34 mouse cellular contexts compared by ENCODE assay signal in genomic region chr2:167443411-167444193, GRCm38 (mm10). TPM values are rescaled to one million over a fixed set of nuclear protein-coding genes. Genes with fewer than 3 reads are reported as not detected.
DNase-seq lines count a peak whose midpoint lies in the region; ATAC-seq and TF ChIP-seq lines count a peak whose summit lies in the region.
"Had no signal": no experiment of that assay in that cellular context is flagged by ENCODE, and none has a peak within 500 bp of the region (broad histone marks: within the 10 kb centered on the region; RNA-seq: fewer than 3 reads in every experiment).

No protein-coding gene starts in this region.

- no peak overlapping the region for H3K4me3 ChIP-seq in liver, embryonic 13.5 days (replicated peaks)
- H3K4me3 ChIP-seq in liver, postnatal 0 days (ENCODE audit: low read depth, low read length), result no peak overlapping the region
- no peak overlapping the region for H3K4me3 ChIP-seq in forebrain, embryonic 14.5 days (ENCODE audit: low read depth, low read length)
- H3K4me3 ChIP-seq: embryonic facial prominence, embryonic 10.5 days; embryonic facial prominence, embryonic 15.5 days; forebrain, embryonic 15.5 days; gastrocnemius, adult 2 months; kidney, embryonic 15.5 days; layer of hippocampus, adult 2 months; limb, embryonic 13.5 days; midbrain, embryonic 15.5 days; stomach, embryonic 15.5 days had no signal

- H3K4me2 ChIP-seq in liver, embryonic 13.5 days, result no peak overlapping the region
- H3K4me2 ChIP-seq in liver, postnatal 0 days (ENCODE audit: low read depth, low read length), result no peak overlapping the region
- no peak overlapping the region for H3K4me2 ChIP-seq in forebrain, embryonic 14.5 days (ENCODE audit: low read length)
- H3K4me2 ChIP-seq: embryonic facial prominence, embryonic 15.5 days; forebrain, embryonic 15.5 days; heart, embryonic 11.5 days; hindbrain, embryonic 14.5 days; kidney, embryonic 15.5 days; limb, embryonic 13.5 days; liver, embryonic 11.5 days; midbrain, embryonic 15.5 days; stomach, embryonic 15.5 days had no signal

- no peak overlapping the region for H3K9ac ChIP-seq in liver, embryonic 13.5 days
- no peak overlapping the region for H3K9ac ChIP-seq in liver, postnatal 0 days (replicated peaks)
- H3K9ac ChIP-seq in forebrain, embryonic 14.5 days (ENCODE audit: low read length), result no peak overlapping the region
- H3K9ac ChIP-seq: embryonic facial prominence, embryonic 15.5 days; forebrain, embryonic 15.5 days; hindbrain, embryonic 14.5 days; kidney, embryonic 15.5 days; limb, embryonic 13.5 days; midbrain, embryonic 15.5 days; stomach, embryonic 15.5 days had no signal

- no peaks in the 10 kb centered on the region for H3K9me3 ChIP-seq in liver, embryonic 13.5 days (replicated peaks)
- H3K9me3 ChIP-seq in liver, postnatal 0 days (ENCODE audit: low read length), result 0 out of 2 replicates have a peak, but pooled peaks cover 3% of the 10 kb centered on the region
- no peaks in the 10 kb centered on the region for H3K9me3 ChIP-seq in forebrain, embryonic 14.5 days (replicated peaks; ENCODE audit: control insufficient read depth, low read length)
- H3K9me3 ChIP-seq: embryonic facial prominence, embryonic 10.5 days; embryonic facial prominence, embryonic 15.5 days; forebrain, embryonic 15.5 days; kidney, embryonic 15.5 days; limb, embryonic 13.5 days; midbrain, embryonic 15.5 days; stomach, embryonic 15.5 days had no signal

- peaks cover 39% of the 10 kb centered on the region for H3K4me1 ChIP-seq in liver, embryonic 13.5 days (replicated peaks)
- H3K4me1 ChIP-seq in liver, postnatal 0 days (ENCODE audit: insufficient read depth), result peaks cover 19% of the 10 kb centered on the region
- H3K4me1 ChIP-seq in forebrain, embryonic 14.5 days (ENCODE audit: control insufficient read depth, insufficient read depth, low read length), result no peaks in the 10 kb centered on the region
- H3K4me1 ChIP-seq: embryonic facial prominence, embryonic 10.5 days; forebrain, embryonic 15.5 days; limb, embryonic 13.5 days; midbrain, embryonic 15.5 days; stomach, embryonic 15.5 days had no signal

- H3K36me3 ChIP-seq in liver, embryonic 13.5 days, result peaks cover 92% of the 10 kb centered on the region
- peaks cover 71% of the 10 kb centered on the region for H3K36me3 ChIP-seq in liver, postnatal 0 days (replicated peaks; ENCODE audit: insufficient read depth, low read length)
- peaks cover 62% of the 10 kb centered on the region for H3K36me3 ChIP-seq in forebrain, embryonic 14.5 days (ENCODE audit: control insufficient read depth, insufficient read depth, low read length)

- no peak for ATAC-seq in liver, embryonic 13.5 days (ENCODE audit: low read depth)
- no peak for ATAC-seq in liver, postnatal 0 days
- no peak for ATAC-seq in forebrain, embryonic 14.5 days
- ATAC-seq: activated CD4-positive, CD25-positive, alpha-beta regulatory T cell, adult 4 months; forebrain, embryonic 15.5 days; inflammation-experienced regulatory T-cells, adult 6 months; midbrain, embryonic 15.5 days had no signal

- 0 out of 2 replicates have a peak overlapping the region, but pooled peaks have one; percentile 24 for H3K27ac ChIP-seq in liver, embryonic 13.5 days
- no peak overlapping the region for H3K27ac ChIP-seq in liver, postnatal 0 days (ENCODE audit: low read depth)
- H3K27ac ChIP-seq in forebrain, embryonic 14.5 days (ENCODE audit: low read depth, low read length), result no peak overlapping the region
- H3K27ac ChIP-seq: embryonic facial prominence, embryonic 10.5 days; embryonic facial prominence, embryonic 15.5 days; forebrain, embryonic 15.5 days; gastrocnemius, adult 2 months; hindbrain, embryonic 14.5 days; kidney, embryonic 15.5 days; layer of hippocampus, adult 2 months; limb, embryonic 13.5 days; macrophage; midbrain, embryonic 15.5 days; stomach, embryonic 15.5 days had no signal

- H3K27me3 ChIP-seq in liver, embryonic 13.5 days, result no peaks in the 10 kb centered on the region
- H3K27me3 ChIP-seq in liver, postnatal 0 days (ENCODE audit: insufficient read depth, low read length), result no peaks in the 10 kb centered on the region
- no peaks in the 10 kb centered on the region for H3K27me3 ChIP-seq in forebrain, embryonic 14.5 days (replicated peaks; ENCODE audit: control insufficient read depth, insufficient read depth, low read length)
- H3K27me3 ChIP-seq: embryonic facial prominence, embryonic 15.5 days; forebrain, embryonic 15.5 days; kidney, embryonic 15.5 days; limb, embryonic 13.5 days; midbrain, embryonic 15.5 days; stomach, embryonic 15.5 days had no signal

- WGBS in liver, embryonic 13.5 days (ENCODE audit: insufficient replicate concordance), result 83% methylated on average over 4 of the region's 4 CpGs
- WGBS in liver, postnatal 0 days (ENCODE audit: insufficient replicate concordance), result 86% methylated on average over 4 of the region's 4 CpGs
- 94% methylated on average over 4 of the region's 4 CpGs for WGBS in forebrain, embryonic 14.5 days

- TF ChIP-seq CTCF in liver, postnatal 0 days (IDR thresholded peaks at IDR 0.05; ENCODE audit: low read depth), result no peak

- no peak for TF ChIP-seq EP300 in liver, postnatal 0 days (IDR thresholded peaks at IDR 0.05; ENCODE audit: low read depth)

- DNase-seq in liver, embryonic 13.5 days, result no peak
- no peak for DNase-seq in liver, postnatal 0 days
- DNase-seq in cerebellum, adult 11 months, result peak; percentile 68
- DNase-seq in cerebellum, adult 9-10 months, result peak; percentile 84
- no peak for DNase-seq in kidney, adult 11 months
- DNase-seq in frontal cortex, postnatal 10 days (ENCODE audit: low spot score in 2 of 2), result no peak
- no peak for DNase-seq in forebrain, embryonic 14.5 days (ENCODE audit: low spot score)
- DNase-seq: adrenal gland, adult 2 months; adrenal gland, postnatal 36 days; gastrocnemius, adult 2 months; gastrocnemius, postnatal 36 days; heart, adult 18-20 months; heart, postnatal 4 days; kidney, adult 18-20 months; kidney, postnatal 36 days; lung, adult 18-20 months; lung, postnatal 10 days; right cerebral cortex, postnatal 25 days; thymus, adult 18-20 months; thymus, postnatal 25 days had no signal

RNA-seq across cellular contexts. Expression of gene Slc9a8, which starts 22.1 kb away (rescaled TPM):
- 12.0 and 13.4 TPM in 2 replicates for polyA plus RNA-seq in liver, embryonic 13.5 days (2015; fragmentation: Nextera tagmentation; extraction: Ambion mirVana)
- polyA plus RNA-seq in liver, postnatal 0 days (2015; fragmentation: Nextera tagmentation; extraction: Ambion mirVana), result 7.5 and 9.3 TPM in 2 replicates
- 13.8 and 15.9 TPM in 2 replicates for polyA plus RNA-seq in forebrain, embryonic 14.5 days (2014; fragmentation: Nextera tagmentation; extraction: Ambion mirVana)

RNA-seq across cellular contexts. Expression of gene Rnf114, which starts 48.8 kb away (rescaled TPM):
- polyA plus RNA-seq in liver, embryonic 13.5 days (2015; fragmentation: Nextera tagmentation; extraction: Ambion mirVana), result 32.5 and 33.2 TPM in 2 replicates
- polyA plus RNA-seq in liver, postnatal 0 days (2015; fragmentation: Nextera tagmentation; extraction: Ambion mirVana), result 39.5 and 44.0 TPM in 2 replicates
- 150 and 151 TPM in 2 replicates for polyA plus RNA-seq in forebrain, embryonic 14.5 days (2014; fragmentation: Nextera tagmentation; extraction: Ambion mirVana)

RNA-seq across cellular contexts. Expression of gene Spata2, which starts 49.1 kb away (rescaled TPM):
- 7.0 and 9.4 TPM in 2 replicates for polyA plus RNA-seq in liver, embryonic 13.5 days (2015; fragmentation: Nextera tagmentation; extraction: Ambion mirVana)
- 4.7 and 4.9 TPM in 2 replicates for polyA plus RNA-seq in liver, postnatal 0 days (2015; fragmentation: Nextera tagmentation; extraction: Ambion mirVana)
- polyA plus RNA-seq in forebrain, embryonic 14.5 days (2014; fragmentation: Nextera tagmentation; extraction: Ambion mirVana), result 22.1 and 32.1 TPM in 2 replicates

Comparison
In these comparisons a context has a peak if more than half of its experiments do, and no peak if none do; other contexts are left out.
1. DNase-seq: peak in cerebellum, adult 11 months (single experiment) and cerebellum, adult 9-10 months (single experiment); none in liver, embryonic 13.5 days (single experiment), liver, postnatal 0 days (single experiment), kidney, adult 11 months (single experiment), frontal cortex, postnatal 10 days (0 of 2) and forebrain, embryonic 14.5 days (single experiment).